Mouse (Mus musculus) kidney, adult 11 months (tissue): ENCODE measurements around the gene Dcdc2a.

Source experiments
- DNase-seq: peaks from one replicate; pipeline ENCODE4 v3.0.0; 2022

The Dcdc2a gene

DNA sequence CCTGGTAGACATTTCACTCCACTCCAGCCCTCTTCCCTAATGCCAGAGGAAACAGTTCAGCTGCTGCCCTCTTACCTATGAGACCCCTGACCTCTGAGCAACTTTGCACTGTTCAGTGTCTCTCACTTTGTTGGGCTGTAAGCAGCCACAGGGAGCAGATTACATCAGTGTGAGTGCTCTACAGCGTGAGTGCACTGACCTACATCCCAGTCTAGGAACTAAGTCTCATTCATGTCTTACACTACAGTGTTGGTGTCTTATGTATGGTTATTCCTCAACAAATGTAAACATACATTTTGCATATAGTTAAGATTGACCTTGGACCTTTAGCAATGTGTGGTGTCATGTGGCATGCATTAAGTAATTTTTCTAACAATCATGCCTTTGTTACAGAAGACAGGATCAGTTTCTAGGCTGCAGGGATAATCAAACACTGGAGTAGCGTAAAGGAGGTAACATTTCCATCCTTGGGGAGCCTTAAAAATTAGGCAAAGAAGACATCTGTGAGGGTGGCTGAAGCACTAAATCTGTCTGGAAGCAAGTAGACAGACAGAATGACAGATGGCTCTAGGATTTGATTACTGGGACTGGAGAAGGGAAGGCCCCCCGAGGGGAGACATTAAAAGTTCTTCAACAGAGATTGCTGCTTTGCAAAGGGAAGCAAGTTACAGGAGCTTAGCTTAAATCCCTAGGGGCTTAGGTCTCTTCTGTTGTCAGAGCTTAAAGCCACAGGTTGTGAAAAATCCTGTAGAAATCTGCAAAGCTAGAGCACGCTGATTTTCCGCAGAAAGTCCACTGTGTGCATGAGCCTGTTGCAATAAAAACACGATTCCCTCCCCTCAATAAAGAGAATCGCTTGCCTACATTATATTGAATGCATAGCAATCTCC is 130.9 kb downstream of the Dcdc2a start:
- DNase-seq, result no peak

DNA sequence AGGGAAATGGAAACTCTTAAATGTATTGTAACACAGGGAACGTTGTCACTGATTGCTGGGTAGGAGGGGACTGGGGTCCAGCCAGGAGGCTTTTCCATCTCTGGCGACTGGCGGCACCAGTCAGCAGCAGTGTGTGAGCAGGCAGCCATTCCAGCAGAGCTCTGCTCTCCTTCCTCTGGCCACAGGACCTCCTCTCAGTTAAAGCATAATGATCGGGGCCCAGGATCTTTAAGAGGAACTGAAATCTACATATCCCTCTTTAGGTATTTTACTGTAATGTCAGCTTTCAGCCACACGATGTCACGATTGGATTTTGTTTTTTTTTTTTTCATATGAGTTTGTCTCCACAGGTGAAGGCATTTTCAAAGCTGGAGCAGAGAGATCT is 131.5 kb downstream of the Dcdc2a start:
- DNase-seq, result no peak

DNA sequence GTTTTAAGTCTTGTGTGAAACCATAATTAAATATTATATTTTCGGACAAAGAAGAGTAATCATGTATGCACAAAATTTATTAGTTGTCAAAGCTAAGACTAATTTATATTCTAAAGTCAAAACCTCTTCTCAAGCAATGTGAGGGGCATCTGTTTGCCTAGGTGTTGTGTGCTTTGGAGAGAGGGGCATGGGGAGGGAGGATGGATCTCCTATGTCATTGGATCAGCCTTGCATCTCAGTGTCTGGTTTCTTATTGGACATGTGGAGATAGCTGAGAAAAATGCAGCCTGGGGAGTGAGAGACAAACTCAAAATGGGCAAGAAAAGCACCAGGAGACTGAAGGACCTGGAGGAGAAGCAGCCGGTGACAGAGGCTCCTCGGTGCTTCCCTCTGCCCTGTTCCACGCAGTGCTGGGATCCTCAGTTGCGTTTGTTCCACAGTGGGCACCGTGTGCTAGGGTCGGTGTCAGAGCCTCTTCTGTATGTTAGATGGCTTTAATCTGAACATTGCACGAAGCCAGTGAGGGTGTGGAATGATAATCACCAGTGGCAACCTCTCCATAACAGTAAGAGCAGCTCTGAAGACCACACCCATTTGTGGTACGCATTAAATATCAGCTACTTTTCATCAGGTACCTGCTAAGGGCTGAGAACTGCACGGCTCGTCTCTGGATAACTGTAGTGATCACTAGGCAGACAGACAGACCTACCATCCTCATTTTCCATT is 133.8 kb downstream of the Dcdc2a start:
- DNase-seq, result no peak

DNA sequence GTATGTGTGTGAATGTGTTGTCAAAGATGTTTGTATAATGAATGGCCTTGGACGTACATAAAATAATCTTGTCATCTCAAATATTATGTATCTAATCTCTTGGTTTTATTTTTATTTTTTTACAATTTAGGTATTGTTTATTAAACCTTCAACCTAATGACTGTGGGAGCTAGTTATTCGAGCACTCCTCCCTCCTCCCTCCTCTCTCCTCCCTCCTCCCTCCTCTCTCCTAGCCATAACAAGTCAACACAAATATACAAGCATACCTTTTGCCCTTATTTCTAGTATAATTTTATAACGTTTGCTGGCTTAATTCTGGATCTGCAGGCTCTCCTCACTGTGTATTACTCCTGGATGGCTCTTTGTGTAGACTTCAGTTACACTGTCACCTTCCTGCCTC is 134.4 kb downstream of the Dcdc2a start:
- DNase-seq, result no peak

DNA sequence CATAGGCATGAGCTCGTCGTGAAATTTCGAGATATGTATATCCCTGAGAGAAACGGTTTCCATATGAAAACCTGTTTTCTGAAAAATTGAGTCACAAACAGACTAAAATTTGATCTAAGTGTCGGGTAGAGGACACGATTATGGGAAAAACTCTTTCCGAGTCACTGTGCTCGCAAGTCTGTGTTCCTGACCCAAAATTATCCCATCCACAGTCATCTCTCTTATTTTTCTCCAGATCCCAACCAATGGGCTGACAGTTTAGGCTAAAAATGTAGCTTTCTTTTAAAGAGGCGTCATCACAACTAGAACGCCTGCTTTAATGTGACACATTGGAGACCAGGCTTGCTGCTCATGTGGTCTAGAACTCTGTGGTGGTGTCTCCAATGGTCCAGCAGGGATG is 139.9 kb downstream of the Dcdc2a start:
- DNase-seq, result no peak

DNA sequence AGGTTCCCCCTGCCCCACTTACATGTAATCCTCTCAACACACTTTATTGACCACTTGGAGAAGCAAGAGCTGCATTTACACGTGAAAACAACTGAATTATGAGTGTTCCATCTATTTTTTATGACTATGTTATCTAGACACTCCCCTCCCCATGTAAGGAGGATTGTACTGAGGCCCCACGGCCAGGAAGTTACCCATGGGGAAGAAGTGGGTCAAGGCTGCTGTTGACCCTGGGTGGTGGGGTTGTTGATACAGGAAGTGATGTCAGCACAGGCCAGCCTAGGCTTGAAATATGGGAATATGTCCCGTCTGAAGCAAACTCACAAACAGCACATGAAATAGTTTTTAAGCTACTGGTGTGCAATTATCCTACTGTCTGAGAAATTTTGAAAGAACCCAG is 144.1 kb downstream of the Dcdc2a start:
- DNase-seq, result no peak

DNA sequence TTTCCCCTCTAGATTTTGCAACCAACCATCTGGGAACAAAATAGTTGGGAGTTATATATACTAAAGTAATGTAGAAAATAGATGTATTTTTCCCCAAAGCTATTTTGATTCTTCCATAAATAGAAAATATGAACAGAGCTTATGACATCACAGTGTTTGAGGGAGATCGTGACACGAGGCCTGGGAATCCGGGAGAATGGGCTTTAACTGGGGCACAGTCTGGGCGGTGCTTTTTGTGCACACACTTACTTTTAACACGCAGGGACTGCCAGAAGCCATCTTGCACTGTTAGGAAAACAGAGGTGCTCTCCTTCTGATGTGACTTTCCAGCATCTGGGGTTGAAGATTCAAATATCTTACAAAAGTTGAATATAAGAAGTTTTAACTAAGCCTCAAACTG is 151.1 kb downstream of the Dcdc2a start:
- no peak for DNase-seq

DNA sequence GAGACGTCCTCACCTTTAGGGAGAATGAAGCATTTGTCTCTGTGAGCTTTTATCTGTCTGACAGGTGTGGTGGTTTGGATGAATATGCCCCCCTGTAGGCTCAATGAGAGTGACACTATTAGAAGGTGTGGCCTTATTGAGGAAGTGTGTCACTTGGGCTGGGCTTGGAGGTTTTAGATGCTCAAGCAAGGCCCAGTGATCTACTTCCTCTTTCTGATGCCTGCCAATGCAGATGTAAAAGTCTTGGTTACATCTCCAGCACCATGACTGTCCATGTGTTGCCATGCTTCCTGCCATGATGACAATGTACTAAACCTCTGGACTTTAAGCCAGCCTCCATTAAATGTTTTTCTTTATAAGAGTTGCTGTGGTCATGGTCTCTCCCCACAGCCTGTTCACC is 162.6 kb downstream of the Dcdc2a start:
- DNase-seq, result no peak

DNA sequence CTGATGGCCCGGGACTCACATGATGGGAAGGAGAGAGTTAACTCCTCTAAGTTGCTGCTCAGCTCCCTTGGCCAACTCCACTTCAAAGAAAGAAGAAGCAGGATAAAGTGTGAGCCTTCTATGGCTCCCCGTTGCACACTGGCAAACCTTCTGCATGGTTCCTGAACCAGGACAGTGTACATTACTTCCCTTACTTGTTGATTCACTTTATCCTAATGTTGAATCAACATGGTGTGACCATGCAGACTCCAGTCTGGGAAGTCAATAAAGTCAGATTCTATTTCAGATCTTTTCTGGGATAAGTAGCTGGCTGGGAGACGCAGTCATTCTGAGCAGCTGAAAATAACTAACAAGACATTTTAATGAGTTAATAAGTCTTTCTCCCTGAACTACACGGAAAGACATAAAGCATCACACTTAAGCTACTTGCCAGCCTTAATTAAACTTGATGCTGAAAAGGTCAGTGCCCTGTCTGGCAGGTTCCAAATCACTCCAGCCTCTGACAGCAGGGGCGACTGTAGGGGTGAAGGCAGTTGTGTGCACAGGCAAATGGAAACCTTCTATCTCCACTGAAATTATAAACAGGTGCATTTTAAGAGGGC is 164.5 kb downstream of the Dcdc2a start:
- no peak for DNase-seq

DNA sequence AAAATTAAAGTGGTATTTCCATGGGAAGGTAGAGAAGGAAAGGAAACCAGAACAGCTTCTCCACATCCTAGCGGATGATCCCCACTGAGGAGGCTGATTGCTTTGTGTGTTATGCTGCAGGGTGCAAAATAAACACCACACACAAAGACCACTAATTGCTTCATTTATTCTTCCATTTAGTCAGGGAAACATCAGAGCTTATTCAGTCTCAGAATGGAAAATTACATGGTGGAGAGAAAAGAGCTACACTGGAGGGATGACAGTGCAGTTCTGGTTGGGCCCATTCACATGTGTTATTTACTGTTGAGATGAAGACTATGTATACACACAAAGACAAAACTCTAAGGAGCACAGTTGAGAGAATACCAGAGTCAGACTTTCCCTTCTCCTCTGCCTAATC is 196.1 kb downstream of the Dcdc2a start:
- DNase-seq, result no peak

DNA sequence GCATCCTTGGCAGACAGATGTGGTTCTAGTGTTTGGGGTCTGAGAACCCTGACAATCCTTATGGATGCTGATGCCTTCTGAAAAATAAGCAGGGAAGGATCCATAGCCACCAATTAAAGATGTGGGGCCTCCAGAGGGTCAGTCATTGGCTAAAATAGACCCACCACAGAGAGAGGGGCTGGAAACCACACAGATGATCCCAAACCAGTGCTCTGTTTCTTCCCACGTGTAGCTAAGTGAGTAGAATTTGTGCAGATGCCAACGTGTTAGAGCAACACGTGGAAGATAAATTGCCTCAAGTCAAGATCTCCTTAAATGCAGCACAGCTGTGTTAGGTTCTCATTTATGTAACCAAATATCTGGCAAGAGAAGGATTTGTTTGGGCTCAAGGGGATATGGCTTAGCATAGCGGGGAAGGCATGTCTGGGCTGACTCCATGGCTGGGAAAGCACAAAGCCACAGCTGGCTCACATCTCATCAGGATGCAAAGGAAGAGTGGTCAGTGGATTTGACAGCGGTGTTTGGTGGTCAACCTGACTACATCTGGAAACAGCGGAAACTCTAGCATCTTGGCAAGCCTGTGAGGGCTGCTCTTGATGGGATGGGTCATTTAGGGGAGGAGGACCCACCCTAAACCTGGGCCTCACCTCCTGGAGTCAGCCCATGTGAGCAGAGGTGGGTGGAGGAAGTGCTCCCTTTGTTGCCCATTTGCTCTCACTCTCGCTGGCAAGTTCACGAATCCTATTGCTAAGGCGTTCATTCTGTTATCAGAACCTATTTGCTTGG is 198.9 kb downstream of the Dcdc2a start:
- no peak for DNase-seq

DNA sequence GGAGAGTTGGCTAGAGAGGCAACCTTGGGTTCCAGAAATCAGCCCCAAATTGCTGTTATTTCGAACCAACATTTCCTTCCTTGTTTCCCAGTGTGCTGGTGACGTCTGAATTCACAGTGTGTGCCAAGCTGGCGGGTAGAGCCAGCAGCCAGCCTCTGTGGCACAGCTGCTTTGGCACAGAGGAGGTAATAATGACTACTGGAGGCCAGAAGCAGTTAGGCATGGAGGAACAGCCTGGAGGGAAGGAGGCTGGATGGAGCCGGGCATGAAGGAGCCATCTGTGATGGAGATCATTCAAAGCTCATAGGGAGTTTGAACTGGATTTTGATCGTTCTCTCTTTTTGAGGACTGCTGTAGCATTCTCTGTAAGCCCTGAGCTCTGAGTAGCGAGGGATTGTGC is 201.8 kb downstream of the Dcdc2a start:
- DNase-seq, result no peak
